ENCODE assay signal across 8 mouse cellular contexts in the genomic region with DNA sequence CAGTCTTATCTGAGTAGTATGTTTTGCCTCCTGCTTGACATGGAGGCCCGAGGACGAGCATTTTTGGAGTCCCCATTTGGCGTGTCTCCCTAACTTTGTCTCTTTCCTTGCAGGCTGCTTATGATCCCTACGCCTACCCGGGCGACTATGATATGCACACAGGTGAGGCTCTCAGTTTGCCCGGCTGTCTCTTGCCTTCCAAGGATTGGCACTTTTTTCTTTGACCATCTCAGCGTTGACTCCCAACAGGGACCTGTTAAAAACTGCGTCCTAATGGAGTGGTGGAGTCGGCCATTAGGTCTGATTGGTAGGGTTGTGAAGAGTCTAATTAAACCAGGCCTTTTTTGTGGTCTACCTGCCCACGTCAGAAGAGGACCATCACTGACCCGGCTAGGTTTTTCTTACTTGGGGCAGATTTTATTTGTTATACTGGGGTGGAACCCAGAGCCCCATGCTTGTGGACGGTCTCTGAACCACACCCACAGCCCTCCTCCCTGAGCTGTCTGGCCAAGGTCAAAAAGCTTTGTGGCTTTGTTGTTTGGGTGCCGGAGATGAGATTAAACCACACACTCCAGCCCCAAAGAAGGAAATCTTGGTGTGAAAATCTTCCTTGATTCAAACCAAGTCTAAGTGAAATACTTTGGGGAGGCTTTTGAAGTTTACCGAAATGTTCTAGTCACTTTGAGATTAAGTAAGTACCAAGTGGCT. TPM values are rescaled to one million over a fixed set of nuclear protein-coding genes. Genes with fewer than 3 reads are reported as not detected.
DNase-seq lines count a peak whose midpoint lies in the region; ATAC-seq and TF ChIP-seq lines count a peak whose summit lies in the region.

No protein-coding gene starts in this region.

- no peak for TF ChIP-seq CTCF in small intestine, adult 2 months (IDR thresholded peaks at IDR 0.05; ENCODE audit: extremely low read depth, insufficient read length, insufficient replicate concordance, low read depth, low read length)

- no peak overlapping the region for H3K27ac ChIP-seq in limb, embryonic 11.5 days (replicated peaks; ENCODE audit: low read depth, low read length)
- H3K27ac ChIP-seq in small intestine, adult 2 months (ENCODE audit: insufficient read depth, low read depth, low read length): no peak overlapping the region

- no peaks in the 10 kb centered on the region for H3K27me3 ChIP-seq in megakaryocyte, embryonic 14.5 days (replicated peaks)
- no peaks in the 10 kb centered on the region for H3K27me3 ChIP-seq in limb, embryonic 11.5 days (ENCODE audit: control insufficient read depth, insufficient read depth, low read length)
- no peaks in the 10 kb centered on the region for H3K27me3 ChIP-seq in small intestine, adult 2 months (ENCODE audit: control insufficient read depth, insufficient read depth, low read length)

- H3K36me3 ChIP-seq in megakaryocyte, embryonic 14.5 days (replicated peaks; ENCODE audit: low read length): peaks cover 45% of the 10 kb centered on the region
- peaks cover 19% of the 10 kb centered on the region for H3K36me3 ChIP-seq in limb, embryonic 11.5 days (ENCODE audit: control insufficient read depth, insufficient read depth, low read length)
- peaks cover 36% of the 10 kb centered on the region for H3K36me3 ChIP-seq in small intestine, adult 2 months (ENCODE audit: control insufficient read depth, insufficient read depth, low read length)

- no peak for TF ChIP-seq POLR2A in small intestine, adult 2 months (IDR thresholded peaks at IDR 0.05; ENCODE audit: low read depth, low read length)

- H3K9ac ChIP-seq in limb, embryonic 11.5 days (ENCODE audit: low read length): peak overlapping the region; percentile 83

- no peaks in the 10 kb centered on the region for H3K9me3 ChIP-seq in megakaryocyte, embryonic 14.5 days
- no peaks in the 10 kb centered on the region for H3K9me3 ChIP-seq in limb, embryonic 11.5 days (ENCODE audit: control insufficient read depth, low read length)

- WGBS in limb, embryonic 11.5 days: 39% methylated on average over 15 of the region's 15 CpGs
- WGBS in small intestine, adult 2 months: 13% methylated on average over 15 of the region's 15 CpGs

- H3K4me1 ChIP-seq in megakaryocyte, embryonic 14.5 days: peaks cover 40% of the 10 kb centered on the region
- H3K4me1 ChIP-seq in limb, embryonic 11.5 days (ENCODE audit: control insufficient read depth, insufficient read depth, low read length): peaks cover 5% of the 10 kb centered on the region; the same call in 1 of the 2 replicates
- H3K4me1 ChIP-seq in small intestine, adult 2 months (ENCODE audit: control insufficient read depth, insufficient read depth, insufficient read length, low read length): peaks cover 7% of the 10 kb centered on the region; the same call in 1 of the 2 replicates

- DNase-seq in limb, embryonic 11.5 days (ENCODE audit: low spot score): no peak
- DNase-seq in layer of hippocampus, postnatal 25 days (ENCODE audit: extremely low spot score in 1 of 2, low spot score in 1 of 2): no peak
- DNase-seq in spleen, postnatal 14 days (ENCODE audit: low spot score in 2 of 2): no peak
- DNase-seq in spleen, postnatal 4 days (ENCODE audit: low spot score in 2 of 2): no peak

- no peak for ATAC-seq in megakaryocyte, adult 5-6 weeks (ENCODE audit: poor library complexity, severe bottlenecking)
- peak; percentile 23 for ATAC-seq in erythroblast, adult 5-6 weeks (replicated peaks; ENCODE audit: low FRiP score, poor library complexity, severe bottlenecking)
- ATAC-seq in limb, embryonic 11.5 days (ENCODE audit: insufficient number of reproducible peaks, low FRiP score, low TSS enrichment, low read depth): peak; percentile 36; the same call in 1 of the 2 replicates

- peak overlapping the region; percentile 97 for H3K4me3 ChIP-seq in megakaryocyte, embryonic 14.5 days (replicated peaks)
- peak overlapping the region; percentile 96 for H3K4me3 ChIP-seq in limb, embryonic 11.5 days (ENCODE audit: low read depth, low read length)
- H3K4me3 ChIP-seq in small intestine, adult 2 months (ENCODE audit: low read depth, low read length): peak overlapping the region; percentile 93

- peak overlapping the region; percentile 88 for H3K4me2 ChIP-seq in limb, embryonic 11.5 days (ENCODE audit: low read depth, severe bottlenecking)

RNA-seq across cellular contexts. Expression of a gene that starts 0.8 kb away (rescaled TPM):
- 9.1 and 10.8 TPM in 2 replicates for polyA plus RNA-seq in megakaryocyte, embryonic 14.5 days (2012; ENCODE audit: insufficient read depth, low replicate concordance)
- 110 and 116 TPM in 2 replicates for total RNA-seq in megakaryocyte, adult 5-6 weeks (2015)
- 153 and 155 TPM in 2 replicates for total RNA-seq in megakaryocyte, adult 5-6 weeks (2017)
- 29.4 and 47.6 TPM in 2 replicates for total RNA-seq in erythroblast, adult 5-6 weeks (2015; ENCODE audit: low replicate concordance)
- 51.3 and 56.2 TPM in 2 replicates for total RNA-seq in erythroblast, adult 5-6 weeks (2017; ENCODE audit: low replicate concordance)
- polyA plus RNA-seq in limb, embryonic 11.5 days (2014; fragmentation: Nextera tagmentation; extraction: Ambion mirVana): 275 and 280 TPM in 2 replicates
- polyA plus RNA-seq in small intestine, adult 2 months (2012; rRNA removed): 52.5 and 88.3 TPM in 2 replicates
- 10 to 100 TPM; 71.9 to 74.9 TPM for total RNA-seq in layer of hippocampus, postnatal 25 days (2021)

RNA-seq across cellular contexts. Expression of a gene that starts 13.1 kb away (rescaled TPM):
- polyA plus RNA-seq in megakaryocyte, embryonic 14.5 days (2012; ENCODE audit: insufficient read depth, low replicate concordance): 32.5 and 90.9 TPM in 2 replicates
- total RNA-seq in megakaryocyte, adult 5-6 weeks (2015): 13.5 and 14.3 TPM in 2 replicates
- total RNA-seq in megakaryocyte, adult 5-6 weeks (2017): 10.3 and 11.2 TPM in 2 replicates
- 12.3 and 20.0 TPM in 2 replicates for total RNA-seq in erythroblast, adult 5-6 weeks (2015; ENCODE audit: low replicate concordance)
- total RNA-seq in erythroblast, adult 5-6 weeks (2017; ENCODE audit: low replicate concordance): 7.5 and 11.4 TPM in 2 replicates
- 56.7 and 63.2 TPM in 2 replicates for polyA plus RNA-seq in limb, embryonic 11.5 days (2014; fragmentation: Nextera tagmentation; extraction: Ambion mirVana)
- 70.4 and 92.7 TPM in 2 replicates for polyA plus RNA-seq in small intestine, adult 2 months (2012; rRNA removed)
- 10 to 100 TPM; 17.2 to 17.3 TPM for total RNA-seq in layer of hippocampus, postnatal 25 days (2021)

RNA-seq across cellular contexts. Expression of a gene that starts 32.9 kb away (rescaled TPM):
- 2.0 and 8.4 TPM in 2 replicates for polyA plus RNA-seq in megakaryocyte, embryonic 14.5 days (2012; ENCODE audit: insufficient read depth, low replicate concordance)
- total RNA-seq in megakaryocyte, adult 5-6 weeks (2015): 4.4 and 6.1 TPM in 2 replicates
- 3.6 and 6.3 TPM in 2 replicates for total RNA-seq in megakaryocyte, adult 5-6 weeks (2017)
- 0.77 and 1.9 TPM in 2 replicates for total RNA-seq in erythroblast, adult 5-6 weeks (2015; ENCODE audit: low replicate concordance)
- total RNA-seq in erythroblast, adult 5-6 weeks (2017; ENCODE audit: low replicate concordance): 0.68 and 0.98 TPM in 2 replicates
- polyA plus RNA-seq in limb, embryonic 11.5 days (2014; fragmentation: Nextera tagmentation; extraction: Ambion mirVana): 7.8 and 8.1 TPM in 2 replicates
- 18.8 and 23.8 TPM in 2 replicates for polyA plus RNA-seq in small intestine, adult 2 months (2012; rRNA removed)
- 10 to 100 TPM; 34.3 to 41.6 TPM for total RNA-seq in layer of hippocampus, postnatal 25 days (2021)

RNA-seq across cellular contexts. Expression of a gene that starts 34.1 kb away (rescaled TPM):
- 10.8 and 18.1 TPM in 2 replicates for polyA plus RNA-seq in megakaryocyte, embryonic 14.5 days (2012; ENCODE audit: insufficient read depth, low replicate concordance)
- not detected in 2 replicates for total RNA-seq in megakaryocyte, adult 5-6 weeks (2015)
- total RNA-seq in megakaryocyte, adult 5-6 weeks (2017): not detected in 2 replicates
- total RNA-seq in erythroblast, adult 5-6 weeks (2015; ENCODE audit: low replicate concordance): not detected in 2 replicates
- not detected in 2 replicates for total RNA-seq in erythroblast, adult 5-6 weeks (2017; ENCODE audit: low replicate concordance)
- not detected in 2 replicates for polyA plus RNA-seq in limb, embryonic 11.5 days (2014; fragmentation: Nextera tagmentation; extraction: Ambion mirVana)
- polyA plus RNA-seq in small intestine, adult 2 months (2012; rRNA removed): 2.2 and 8.0 TPM in 2 replicates
- total RNA-seq in layer of hippocampus, postnatal 25 days (2021): not detected

RNA-seq across cellular contexts. Expression of a gene that starts 47.6 kb away (rescaled TPM):
- 211 and 406 TPM in 2 replicates for polyA plus RNA-seq in megakaryocyte, embryonic 14.5 days (2012; ENCODE audit: insufficient read depth, low replicate concordance)
- total RNA-seq in megakaryocyte, adult 5-6 weeks (2015): 47.9 and 51.3 TPM in 2 replicates
- 87.2 and 90.0 TPM in 2 replicates for total RNA-seq in megakaryocyte, adult 5-6 weeks (2017)
- 6.5 and 8.6 TPM in 2 replicates for total RNA-seq in erythroblast, adult 5-6 weeks (2015; ENCODE audit: low replicate concordance)
- 8.2 and 20.5 TPM in 2 replicates for total RNA-seq in erythroblast, adult 5-6 weeks (2017; ENCODE audit: low replicate concordance)
- polyA plus RNA-seq in limb, embryonic 11.5 days (2014; fragmentation: Nextera tagmentation; extraction: Ambion mirVana): 271 and 369 TPM in 2 replicates
- 120 and 218 TPM in 2 replicates for polyA plus RNA-seq in small intestine, adult 2 months (2012; rRNA removed)
- total RNA-seq in layer of hippocampus, postnatal 25 days (2021): 100 to 1,000 TPM; 101 to 108 TPM

Comparison
In these comparisons a context has a peak if more than half of its experiments do, and no peak if none do; other contexts are left out.
1. RNA of a gene that starts 32.9 kb away (total RNA-seq): 34.3 to 41.6 TPM in layer of hippocampus, postnatal 25 days; 3.6 to 6.3 TPM in megakaryocyte, adult 5-6 weeks and 0.68 to 1.9 TPM in erythroblast, adult 5-6 weeks; every median in the first group is over 4 times any median in the second.
2. Peak in every context shown above with its lines, with median percentiles within 50 percentile points of each other: H3K4me3 ChIP-seq.